In the genomic region with DNA sequence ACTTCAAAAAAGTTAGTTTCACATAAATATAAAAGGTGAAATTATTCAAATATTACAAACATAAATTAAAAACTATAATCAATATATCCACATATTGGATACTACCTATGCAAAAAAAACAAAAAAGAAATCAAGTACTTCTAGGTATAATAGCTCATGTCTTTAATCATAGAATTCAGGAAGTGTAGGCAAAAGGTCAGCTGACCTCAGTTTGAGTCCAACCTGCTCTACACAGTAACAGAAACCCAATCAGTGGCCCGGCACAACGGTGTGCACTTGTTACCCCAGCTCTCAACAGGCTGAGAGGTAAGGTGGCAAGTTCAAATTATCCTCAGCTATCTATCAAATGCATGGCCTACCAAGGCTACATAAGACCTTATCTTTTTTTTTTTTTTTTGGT, we compare ENCODE assay signal across 27 mouse cellular contexts.
"Had no signal": no experiment of that assay in that cellular context is flagged by ENCODE, and none has a peak within 500 bp of the region (broad histone marks: within the 10 kb centered on the region; RNA-seq: fewer than 3 reads in every experiment).

No protein-coding gene starts in this region.

- H3K9ac ChIP-seq: embryonic facial prominence, embryonic 12.5 days; embryonic facial prominence, embryonic 13.5 days; embryonic facial prominence, embryonic 15.5 days; forebrain, embryonic 12.5 days; forebrain, embryonic 13.5 days; forebrain, embryonic 15.5 days had no signal

- H3K4me3 ChIP-seq: embryonic facial prominence, embryonic 10.5 days; embryonic facial prominence, embryonic 12.5 days; embryonic facial prominence, embryonic 13.5 days; embryonic facial prominence, embryonic 15.5 days; erythroblast, embryonic 14.5 days; forebrain, embryonic 10.5 days; forebrain, embryonic 12.5 days; forebrain, embryonic 13.5 days; forebrain, embryonic 15.5 days; gastrocnemius, adult 2 months; heart, adult 2 months had no signal

- H3K27ac ChIP-seq: embryonic facial prominence, embryonic 10.5 days; embryonic facial prominence, embryonic 12.5 days; embryonic facial prominence, embryonic 13.5 days; embryonic facial prominence, embryonic 15.5 days; forebrain, embryonic 10.5 days; forebrain, embryonic 12.5 days; forebrain, embryonic 13.5 days; forebrain, embryonic 15.5 days; gastrocnemius, adult 2 months; heart, adult 2 months had no signal

- ATAC-seq: forebrain, embryonic 13.5 days; forebrain, embryonic 14.5 days; forebrain, embryonic 15.5 days; forebrain, embryonic 16.5 days had no signal

- H3K36me3 ChIP-seq: embryonic facial prominence, embryonic 12.5 days had no signal

- H3K4me2 ChIP-seq: embryonic facial prominence, embryonic 12.5 days; embryonic facial prominence, embryonic 13.5 days; embryonic facial prominence, embryonic 15.5 days; forebrain, embryonic 12.5 days; forebrain, embryonic 13.5 days; forebrain, embryonic 15.5 days had no signal

- H3K9me3 ChIP-seq: embryonic facial prominence, embryonic 10.5 days; embryonic facial prominence, embryonic 12.5 days; embryonic facial prominence, embryonic 13.5 days; embryonic facial prominence, embryonic 15.5 days; forebrain, embryonic 10.5 days; forebrain, embryonic 12.5 days; forebrain, embryonic 13.5 days; forebrain, embryonic 15.5 days had no signal

- DNase-seq: cerebellum, adult 8-10 months; cerebellum, adult 9-10 months; cerebellum, adult 9-11 months; cerebellum, postnatal 10 days; cerebellum, postnatal 14 days; cerebellum, postnatal 25 days; cerebellum, postnatal 36 days; embryo, embryonic 11 days; gastrocnemius, adult 2 months; gastrocnemius, postnatal 10 days; gastrocnemius, postnatal 14 days; gastrocnemius, postnatal 25 days; gastrocnemius, postnatal 36 days; heart, adult 11 months; heart, adult 18-20 months; heart, adult 2 months had no signal

- H3K4me1 ChIP-seq: embryonic facial prominence, embryonic 10.5 days; embryonic facial prominence, embryonic 12.5 days; embryonic facial prominence, embryonic 13.5 days; embryonic facial prominence, embryonic 15.5 days; forebrain, embryonic 10.5 days; forebrain, embryonic 12.5 days; forebrain, embryonic 13.5 days; forebrain, embryonic 15.5 days had no signal

- H3K27me3 ChIP-seq: embryonic facial prominence, embryonic 12.5 days; embryonic facial prominence, embryonic 13.5 days; embryonic facial prominence, embryonic 15.5 days; forebrain, embryonic 12.5 days; forebrain, embryonic 13.5 days; forebrain, embryonic 15.5 days had no signal
